Mouse (Mus musculus) ES-Bruce4 (cell line): ENCODE results near the gene 9030612E09Rik. TPM values are rescaled to one million over a fixed set of nuclear protein-coding genes. Genes with fewer than 3 reads are reported as not detected.

Experiments
- H3K27ac ChIP-seq: 2 replicates; pipeline ENCODE4 v1.5.1; 2012; ENCODE audit warnings: low read length, inconsistent platforms; ENCODE audit not compliant: insufficient read depth
- H3K27me3 ChIP-seq: 2 replicates; pipeline ENCODE4 v1.6.1; 2012; ENCODE audit warnings: mild to moderate bottlenecking, low read length, inconsistent platforms; ENCODE audit not compliant: control insufficient read depth, poor library complexity, insufficient read depth, severe bottlenecking
- H3K36me3 ChIP-seq: 2 replicates; pipeline ENCODE4 v1.6.1; 2012; ENCODE audit warnings: inconsistent platforms, mild to moderate bottlenecking, low read length, moderate library complexity; ENCODE audit not compliant: control insufficient read depth, poor library complexity, insufficient read depth, severe bottlenecking
- H3K4me1 ChIP-seq: one replicate; pipeline ENCODE4 v1.8.1; 2011; ENCODE audit warnings: low read length; ENCODE audit not compliant: control insufficient read depth, insufficient read depth
- H3K4me3 ChIP-seq: 2 replicates; pipeline ENCODE4 v1.5.1; 2011; ENCODE audit warnings: low read depth, mild to moderate bottlenecking, low read length
- H3K9ac ChIP-seq: 2 replicates; pipeline ENCODE4 v1.6.1; 2012; ENCODE audit warnings: low read depth, mild to moderate bottlenecking, inconsistent platforms; ENCODE audit not compliant: poor library complexity, severe bottlenecking
- H3K9me3 ChIP-seq: replicated peaks from 2 replicates; pipeline ENCODE4 v1.6.1; 2012; ENCODE audit warnings: mild to moderate bottlenecking, low read length, inconsistent platforms; ENCODE audit not compliant: control insufficient read depth, poor library complexity, insufficient read depth, severe bottlenecking
- CTCF ChIP-seq: IDR thresholded peaks from one replicate; pipeline ENCODE4 v1.8.1; 2011; ENCODE audit warnings: low read depth, low read length
- EP300 ChIP-seq: IDR thresholded peaks from 2 replicates; pipeline ENCODE4 v1.6.1; 2011; ENCODE audit warnings: low read depth, low read length; ENCODE audit not compliant: insufficient read depth
- POLR2A ChIP-seq: IDR thresholded peaks from one replicate; pipeline ENCODE4 v1.8.1; 2011; ENCODE audit warnings: low read length; ENCODE audit not compliant: insufficient read depth
- polyA plus RNA-seq: library from polyadenylated mRNA; stranded (reverse); fragments of >200 nt; gene quantifications from 2 replicates; pipeline ENCODE4 v1.2.4, GENCODE M21; 2011; ENCODE audit warnings: low read depth; ENCODE audit not compliant: missing spikeins, insufficient read depth, insufficient read length

Gene 9030612E09Rik
- polyA plus RNA-seq, 1 experiment: not detected

- Histone ChIP-seq H3K27ac (no peak overlapping the region), H3K36me3 (no peaks in the 10 kb centered on the region), H3K27me3 (0 out of 2 replicates have a peak, but pooled peaks cover 2% of the 10 kb centered on the region), H3K4me1 (no peaks in the 10 kb centered on the region), H3K9me3 (0 out of 2 replicates have a peak, but pooled peaks cover 3% of the 10 kb centered on the region), H3K4me3 (no peak overlapping the region), H3K9ac (no peak overlapping the region)
- TF ChIP-seq CTCF (no peak), POLR2A (no peak), EP300 (no peak)
These were observed 7.7 kb upstream of the 9030612E09Rik start for GRCm38 (mm10) chr10:43166817-43167216.

GRCm38 (mm10) chr10:43168847-43169246, 5.7 kb upstream of the 9030612E09Rik start:
- no peaks in the 10 kb centered on the region for H3K4me1 ChIP-seq
- H3K4me3 ChIP-seq: no peak overlapping the region
- H3K9ac ChIP-seq: no peak overlapping the region
- H3K27ac ChIP-seq: no peak overlapping the region
- TF ChIP-seq POLR2A (no peak), EP300 (no peak), CTCF (no peak)
- H3K36me3 ChIP-seq: no peaks in the 10 kb centered on the region
- no peaks in the 10 kb centered on the region for H3K9me3 ChIP-seq
- H3K27me3 ChIP-seq: peaks cover 21% of the 10 kb centered on the region

DNA sequence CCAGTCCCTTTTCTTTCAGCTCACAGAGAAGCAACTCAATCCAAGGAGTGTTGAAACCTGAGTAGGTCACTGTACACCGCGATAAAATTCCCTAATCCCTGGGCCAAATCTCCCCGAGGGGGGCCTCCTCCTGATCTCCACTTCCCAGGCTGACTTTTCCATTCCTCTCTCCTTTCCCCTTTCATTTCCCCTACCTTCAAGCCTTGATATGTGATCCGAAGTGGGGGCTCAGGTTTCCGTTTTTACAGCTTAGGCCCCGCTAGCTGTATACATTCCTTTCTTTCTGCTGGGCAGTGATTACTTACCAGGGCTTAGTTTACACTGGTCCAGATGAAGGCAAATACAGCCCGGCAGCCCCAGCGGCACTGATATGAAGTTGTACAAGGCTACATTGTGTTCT, 3.4 kb upstream of the 9030612E09Rik start:
- no peaks in the 10 kb centered on the region for H3K36me3 ChIP-seq
- peaks cover 33% of the 10 kb centered on the region for H3K27me3 ChIP-seq
- no peaks in the 10 kb centered on the region for H3K4me1 ChIP-seq
- TF ChIP-seq EP300 (no peak), POLR2A (no peak), CTCF (no peak)
- H3K9me3 ChIP-seq: no peaks in the 10 kb centered on the region
- H3K27ac ChIP-seq: no peak overlapping the region
- no peak overlapping the region for H3K9ac ChIP-seq
- H3K4me3 ChIP-seq: no peak overlapping the region

DNA sequence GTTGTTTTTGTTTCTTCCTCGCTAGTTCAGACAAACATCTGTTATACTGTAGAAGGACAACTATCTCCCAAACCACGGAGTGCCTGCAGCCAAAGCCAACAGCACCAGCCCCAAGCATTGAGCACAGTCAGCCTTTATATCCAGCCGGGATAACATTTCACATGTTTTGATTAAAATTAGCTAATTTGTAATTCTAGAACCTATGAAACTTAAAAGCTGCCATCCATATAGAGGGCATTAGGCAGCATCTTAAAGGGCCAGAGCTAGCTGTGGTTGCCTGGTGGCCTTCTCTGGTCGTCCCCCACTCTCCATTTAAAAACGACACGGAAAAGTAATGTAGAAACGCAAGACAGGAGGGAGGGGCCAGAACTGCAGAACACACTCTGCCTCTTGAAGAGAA, 2.4 kb upstream of the 9030612E09Rik start:
- Histone ChIP-seq H3K4me1 (no peaks in the 10 kb centered on the region), H3K4me3 (no peak overlapping the region), H3K27ac (no peak overlapping the region), H3K27me3 (peaks cover 33% of the 10 kb centered on the region), H3K9ac (no peak overlapping the region), H3K36me3 (no peaks in the 10 kb centered on the region), H3K9me3 (no peaks in the 10 kb centered on the region)
- TF ChIP-seq POLR2A (no peak), CTCF (no peak), EP300 (no peak)

- H3K4me3 ChIP-seq: no peak overlapping the region
- peak overlapping the region; percentile 79; the same call in 1 of the 2 replicates for H3K9ac ChIP-seq
- no peak overlapping the region for H3K27ac ChIP-seq
- TF ChIP-seq EP300 (no peak), POLR2A (no peak), CTCF (no peak)
- H3K36me3 ChIP-seq: no peaks in the 10 kb centered on the region
- peaks cover 33% of the 10 kb centered on the region for H3K27me3 ChIP-seq
- H3K9me3 ChIP-seq: no peaks in the 10 kb centered on the region
- no peaks in the 10 kb centered on the region for H3K4me1 ChIP-seq
These were observed 1.9 kb upstream of the 9030612E09Rik start for GRCm38 (mm10) chr10:43172554-43172953.

DNA sequence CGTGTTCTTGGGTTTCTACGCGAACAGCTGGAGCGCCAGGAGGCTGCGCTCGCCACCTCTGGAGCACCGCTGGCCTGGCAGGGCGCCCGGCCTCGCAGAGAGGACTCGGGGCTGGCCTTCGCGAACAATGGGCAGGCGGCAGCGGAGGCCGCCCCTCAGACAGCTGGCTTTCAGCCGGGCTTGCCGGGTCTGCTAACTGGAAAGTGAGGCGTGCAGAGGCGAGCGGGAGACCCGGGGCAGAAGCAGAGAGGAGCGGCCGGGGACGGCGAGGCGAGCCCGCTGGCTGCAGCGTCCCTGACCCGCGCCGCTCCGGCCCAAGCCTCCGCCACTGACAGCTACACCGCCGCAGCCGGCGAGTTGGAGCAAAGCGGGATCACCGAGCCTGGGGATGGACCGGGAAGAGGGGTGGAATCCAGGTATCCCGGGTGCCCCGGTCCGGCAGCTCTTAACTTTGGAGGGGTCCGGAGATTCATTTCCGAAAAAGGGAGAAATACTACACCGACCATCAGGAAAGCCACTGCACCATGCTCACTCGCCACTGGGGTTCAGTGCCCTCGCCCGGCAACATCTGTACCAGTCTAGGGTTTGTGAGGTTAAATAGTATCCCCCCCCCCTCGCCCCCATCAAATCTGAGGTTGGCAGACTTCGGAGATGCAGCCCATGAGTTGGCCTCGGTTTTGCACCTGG, 1.2 kb upstream of the 9030612E09Rik start:
- no peaks in the 10 kb centered on the region for H3K36me3 ChIP-seq
- H3K27ac ChIP-seq: no peak overlapping the region
- no peak for TF ChIP-seq POLR2A
- TF ChIP-seq CTCF: no peak
- no peak for TF ChIP-seq EP300
- no peaks in the 10 kb centered on the region for H3K9me3 ChIP-seq
- no peaks in the 10 kb centered on the region for H3K4me1 ChIP-seq
- H3K9ac ChIP-seq: peak overlapping the region; percentile 79
- H3K4me3 ChIP-seq: peak overlapping the region; percentile 69
- peaks cover 33% of the 10 kb centered on the region for H3K27me3 ChIP-seq
